Mouse (Mus musculus): ENCODE measurements around the gene Hmga1.

Gene Hmga1

DNA sequence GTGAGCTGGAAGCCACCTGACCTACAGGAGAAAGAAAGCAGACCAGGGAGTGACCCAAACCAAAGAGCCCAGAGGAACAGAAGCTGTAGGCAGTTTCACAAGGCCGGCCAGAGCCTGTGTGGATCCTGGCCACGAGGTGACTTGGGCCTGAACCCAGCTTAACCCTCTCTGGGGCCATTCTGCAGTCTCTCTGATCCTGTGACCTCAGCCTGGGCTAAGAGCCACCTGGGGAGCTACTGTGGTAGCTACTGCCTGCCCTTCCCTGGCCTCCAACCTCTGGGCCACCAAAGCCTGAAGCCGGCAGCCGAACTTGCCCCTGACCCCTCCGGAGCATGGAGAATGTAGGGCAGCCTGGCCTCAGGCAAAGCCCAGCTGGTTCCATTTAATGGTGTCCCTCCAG, 27.5 kb upstream of the Hmga1 start:
- DNase-seq = no peak

DNA sequence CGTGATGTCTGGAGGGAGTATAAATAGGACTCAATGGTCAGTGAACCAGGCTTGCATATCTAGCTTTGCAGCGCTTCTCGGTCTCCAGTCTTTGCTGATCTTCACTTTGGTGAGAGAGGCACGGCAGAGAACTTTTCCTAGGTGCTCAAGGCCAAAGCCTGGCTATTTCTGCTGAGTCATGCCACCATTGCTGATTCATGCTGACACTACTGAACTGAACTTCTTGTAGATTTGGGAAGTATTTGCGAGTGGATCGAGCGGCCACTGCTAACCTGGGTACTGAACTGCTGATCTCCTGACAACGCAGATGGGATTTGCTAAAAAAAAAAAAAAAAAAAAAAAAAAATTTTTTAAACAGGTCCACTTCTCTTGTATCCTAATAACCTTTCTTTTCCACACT, 24.2 kb upstream of the Hmga1 start:
- no peak for DNase-seq

DNA sequence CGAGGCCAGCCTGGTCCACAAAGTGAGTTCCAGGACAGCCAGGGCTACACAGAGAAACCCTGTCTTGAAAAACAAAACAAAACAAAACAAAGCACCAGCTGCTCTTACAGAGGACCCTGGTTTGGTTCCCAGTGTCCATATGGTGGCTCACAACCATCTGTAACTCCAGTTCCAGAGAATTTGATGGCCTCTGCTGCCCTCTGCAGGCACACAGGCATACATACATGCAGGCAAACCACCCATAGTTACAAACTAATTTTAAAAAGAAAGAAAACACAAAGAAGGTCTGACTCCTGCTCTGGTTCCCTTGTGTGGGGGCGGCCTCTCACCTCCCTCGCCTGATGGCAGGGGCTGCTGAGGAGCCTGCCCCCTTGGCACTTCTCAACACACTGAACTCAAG, 22.9 kb upstream of the Hmga1 start:
- DNase-seq = no peak

DNA sequence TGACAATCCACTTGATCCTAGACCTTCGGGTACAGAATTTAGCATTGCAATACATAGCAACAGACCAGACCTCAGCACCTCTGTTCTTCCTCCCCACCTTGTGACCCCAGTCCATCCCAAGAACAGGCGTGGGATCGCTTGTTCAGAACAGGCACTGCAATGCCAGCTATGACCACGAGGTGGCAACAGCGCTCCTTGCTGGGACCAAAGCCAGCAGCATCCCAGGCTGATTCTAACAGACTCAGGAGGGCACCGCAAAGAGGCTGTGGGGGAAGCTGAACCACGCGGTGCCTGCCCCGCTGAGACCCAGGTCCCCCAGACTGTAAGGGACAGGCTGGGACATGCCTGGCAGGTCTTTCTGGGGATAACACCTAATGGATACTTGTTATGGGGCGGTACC, 21.6 kb upstream of the Hmga1 start:
- DNase-seq = peak; percentile 89 to 94

DNA sequence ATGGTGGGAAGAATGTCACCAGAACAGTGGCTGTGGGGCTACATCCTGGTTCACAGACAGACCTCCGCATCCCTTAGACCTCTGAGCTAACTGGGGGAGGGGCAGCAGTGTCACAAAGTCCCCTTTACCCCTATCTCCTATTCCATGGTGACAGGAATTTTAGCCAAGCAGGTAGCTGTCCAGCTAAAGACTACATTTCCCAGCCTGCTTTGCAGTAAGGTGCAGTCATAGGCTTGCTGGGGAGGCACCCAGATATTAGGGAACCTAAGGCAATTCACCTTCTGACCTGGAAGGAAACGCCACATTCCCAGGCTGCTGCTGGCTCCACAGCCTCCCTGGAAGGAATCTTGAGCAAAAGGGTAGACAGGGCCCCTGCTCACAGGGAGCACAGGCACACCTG, 15.0 kb upstream of the Hmga1 start:
- DNase-seq = no peak

DNA sequence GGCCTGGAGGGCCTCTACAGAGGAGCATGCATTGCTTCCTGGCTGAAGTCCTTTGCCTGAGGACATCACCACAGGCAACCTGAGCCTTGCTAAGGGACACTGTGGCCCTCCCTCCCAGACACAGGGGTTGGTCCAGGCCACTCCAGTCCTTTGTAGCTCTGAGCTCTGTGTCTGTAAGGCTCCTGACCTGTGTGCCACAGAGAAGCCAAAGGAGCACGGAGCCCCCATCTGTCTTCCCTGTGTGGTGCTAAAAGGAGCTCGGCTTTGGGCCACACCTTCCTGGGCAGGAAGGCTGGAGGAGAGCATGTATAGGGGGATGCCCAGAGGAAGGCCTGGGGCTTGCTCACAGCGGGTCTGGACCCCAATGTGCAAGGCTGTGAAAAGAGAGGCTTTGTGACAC, 14.3 kb upstream of the Hmga1 start:
- DNase-seq = no peak

DNA sequence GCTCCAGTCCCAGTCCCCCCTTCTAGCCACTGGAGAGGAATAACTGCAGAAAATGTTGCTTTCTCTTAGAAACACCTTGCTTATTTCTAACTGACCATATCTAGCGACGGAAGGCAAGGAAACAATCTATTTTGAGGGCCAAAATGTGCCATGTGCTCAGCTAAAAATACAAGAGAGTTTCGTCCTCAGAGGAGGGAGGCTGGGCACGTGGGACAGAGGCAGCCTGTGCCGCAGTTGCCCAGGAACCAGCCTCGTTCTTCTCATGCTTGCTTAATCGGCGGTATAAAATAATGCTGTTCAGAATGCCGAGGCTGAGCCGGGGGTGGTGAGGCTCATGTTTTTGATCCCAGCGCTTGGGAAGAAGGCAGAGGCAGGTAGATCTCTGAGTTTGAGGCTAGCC, 11.7 kb upstream of the Hmga1 start:
- no peak for DNase-seq

DNA sequence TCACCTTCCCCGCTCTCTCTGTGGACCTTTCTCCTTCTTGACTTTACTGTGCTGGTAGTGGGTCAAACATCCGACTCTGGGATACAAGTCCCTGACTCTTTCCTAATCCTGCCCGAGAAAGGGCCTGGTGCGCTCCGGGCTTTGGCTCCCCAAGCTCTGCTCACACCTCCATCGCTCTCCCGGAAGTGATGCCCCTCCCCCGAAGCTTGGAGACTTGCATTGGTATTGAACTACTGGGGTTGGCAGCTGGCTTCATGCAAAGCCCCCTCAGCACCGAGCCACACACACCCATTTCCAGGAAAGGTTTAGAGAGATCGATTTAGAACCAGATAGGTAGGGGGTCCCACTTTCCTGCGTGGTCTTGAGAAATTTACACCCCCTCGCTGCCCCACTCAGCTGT, 10.3 kb upstream of the Hmga1 start:
- no peak for DNase-seq

DNA sequence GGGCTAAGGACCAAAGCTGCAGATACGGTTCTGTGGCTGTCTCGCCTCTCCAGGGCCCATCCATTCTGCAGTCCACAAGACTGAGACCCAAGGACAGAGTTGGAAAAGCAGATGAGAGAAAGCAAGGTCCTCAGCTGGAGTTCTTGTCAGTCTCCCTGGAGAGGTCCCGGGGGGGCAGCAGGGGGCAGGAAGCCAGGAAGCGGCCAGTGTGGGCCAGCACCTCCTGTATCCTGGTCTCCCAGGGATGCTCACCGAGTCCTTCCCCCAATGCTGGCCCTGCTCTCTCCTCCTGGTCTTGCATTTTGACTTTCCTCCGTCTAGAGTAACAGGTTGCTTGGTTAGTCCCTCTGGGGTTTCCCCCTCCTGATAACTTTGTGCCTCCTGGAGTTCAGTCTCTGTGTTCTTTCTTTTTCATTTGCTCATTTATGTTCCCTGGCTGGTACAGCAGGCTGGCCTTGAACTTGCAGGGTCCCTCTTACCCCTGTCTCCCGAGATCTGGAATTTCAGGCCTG, 9.7 kb upstream of the Hmga1 start:
- DNase-seq = no peak

DNA sequence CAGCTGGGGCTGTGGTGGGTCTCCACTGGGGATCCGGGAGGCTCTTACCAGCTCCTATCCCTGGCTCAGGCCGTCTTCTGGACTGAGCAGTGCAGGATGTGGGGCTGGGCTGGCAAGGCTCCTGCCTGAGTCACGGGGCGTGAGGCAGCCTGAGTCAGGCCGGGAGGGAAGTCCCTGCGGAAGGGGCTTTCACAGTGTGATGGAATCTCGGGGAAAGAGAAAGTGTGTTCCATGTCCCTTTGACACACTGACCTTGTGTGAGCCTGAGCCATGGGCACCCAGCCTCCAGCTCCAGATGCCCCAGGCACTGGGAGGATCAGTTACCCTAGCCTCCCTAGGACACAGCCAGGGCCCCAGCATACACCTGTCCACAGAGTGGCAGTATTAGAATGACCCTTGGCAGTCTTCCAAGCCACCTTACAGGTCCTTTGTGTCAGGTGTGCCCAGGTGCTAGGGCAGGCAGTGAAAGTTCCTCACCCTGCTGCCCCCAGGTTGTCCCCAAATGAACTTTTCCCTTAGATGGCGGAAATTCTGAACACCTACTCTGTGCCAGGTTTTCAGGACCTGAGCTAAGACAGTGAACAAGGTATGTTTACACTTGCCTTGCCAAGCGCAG, 8.9 kb upstream of the Hmga1 start:
- no peak for DNase-seq

DNA sequence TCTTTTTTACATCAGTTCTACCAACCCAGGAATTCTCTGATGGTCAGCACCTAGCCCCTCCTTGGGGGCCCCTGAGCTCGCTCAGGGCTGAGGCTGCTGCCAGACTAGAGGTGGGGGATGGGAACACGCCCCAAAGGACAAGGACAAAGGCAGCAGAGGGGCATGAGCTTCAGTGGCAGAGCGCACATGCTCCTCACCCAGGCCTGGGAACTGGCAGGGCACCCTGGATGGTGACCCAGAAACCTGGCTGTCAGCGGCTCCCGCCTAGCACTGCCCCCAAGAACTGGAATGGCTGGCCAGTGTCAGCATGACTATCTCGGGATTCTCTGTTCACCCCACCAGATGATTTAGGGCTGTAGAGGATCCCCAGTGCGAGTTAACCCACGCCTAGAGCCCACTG, 7.1 kb upstream of the Hmga1 start:
- no peak for DNase-seq

DNA sequence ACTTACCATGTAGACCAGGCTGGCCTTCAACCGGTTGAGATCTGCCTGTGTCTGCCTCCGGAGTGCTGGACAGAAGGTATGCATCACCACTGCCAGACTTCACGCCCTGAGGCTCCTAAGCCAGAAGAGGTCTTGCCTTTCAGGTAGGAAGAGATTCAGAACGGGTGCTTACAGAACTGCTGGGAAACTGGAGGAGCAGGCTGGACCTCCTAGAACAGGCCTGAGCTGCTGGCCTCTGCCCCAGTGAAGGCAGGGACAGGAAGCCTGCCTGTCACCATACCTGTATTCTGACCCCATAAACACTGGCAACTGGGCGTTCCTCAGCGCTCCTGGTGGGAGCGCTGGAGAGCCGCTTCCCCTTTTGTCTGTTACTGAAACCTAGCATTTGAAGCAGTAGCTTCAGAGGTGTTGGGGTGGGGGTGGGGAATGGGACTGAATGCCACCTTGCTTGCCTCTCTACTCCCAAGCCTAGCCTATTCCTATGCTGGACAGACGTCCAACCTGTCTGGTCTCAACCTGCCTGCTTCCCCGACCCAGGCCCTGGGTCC, 4.8 kb upstream of the Hmga1 start:
- DNase-seq = no peak

DNA sequence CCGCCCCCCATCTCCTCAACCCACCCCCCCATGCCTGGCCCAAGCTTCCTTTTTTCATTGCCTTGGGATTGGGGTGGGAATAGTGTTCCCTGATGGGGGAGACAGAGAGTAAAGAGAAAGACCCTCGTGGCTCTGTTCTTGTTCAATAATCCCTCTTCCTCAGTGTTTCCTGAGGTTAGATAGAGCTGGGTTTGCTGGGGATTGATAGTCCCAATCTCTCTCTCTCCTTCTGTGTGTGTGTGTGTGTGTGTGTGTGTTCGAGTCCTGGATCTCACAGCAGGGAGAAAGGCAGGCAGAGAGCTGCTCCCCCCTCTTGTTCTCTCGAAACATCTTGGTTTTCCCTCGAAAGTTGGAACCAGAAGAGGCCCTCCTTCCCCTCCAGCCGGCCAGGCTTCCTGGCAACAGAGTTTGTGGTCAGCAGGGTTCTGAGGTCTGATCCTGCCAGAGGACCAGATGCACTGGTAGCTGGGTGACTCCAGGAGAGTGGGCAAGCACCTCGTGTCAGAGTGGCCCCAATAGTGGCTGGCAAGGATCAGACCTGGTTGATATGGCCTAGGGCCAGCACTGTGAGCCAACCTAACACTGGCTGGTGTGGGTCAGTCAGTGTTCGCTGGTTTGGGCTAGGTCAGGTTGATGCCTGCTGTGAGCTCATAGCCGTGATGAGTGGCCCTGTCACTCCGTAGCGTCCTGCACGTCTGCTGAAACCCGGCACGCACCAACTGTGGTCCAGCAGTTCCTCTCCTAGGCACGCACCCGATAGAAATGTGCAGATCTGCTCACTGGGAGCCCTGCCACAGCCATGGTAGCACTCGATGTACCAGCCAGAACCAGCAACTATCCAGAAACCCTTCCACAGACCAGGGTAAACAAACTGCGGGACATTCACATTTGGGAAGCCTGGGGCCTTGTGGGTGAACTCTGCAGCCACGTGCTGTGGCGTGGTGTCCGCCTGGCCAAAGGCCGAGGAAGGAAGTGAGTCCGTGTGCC, 3.8 kb upstream of the Hmga1 start:
- DNase-seq = peak; percentile 47 to 49

DNA sequence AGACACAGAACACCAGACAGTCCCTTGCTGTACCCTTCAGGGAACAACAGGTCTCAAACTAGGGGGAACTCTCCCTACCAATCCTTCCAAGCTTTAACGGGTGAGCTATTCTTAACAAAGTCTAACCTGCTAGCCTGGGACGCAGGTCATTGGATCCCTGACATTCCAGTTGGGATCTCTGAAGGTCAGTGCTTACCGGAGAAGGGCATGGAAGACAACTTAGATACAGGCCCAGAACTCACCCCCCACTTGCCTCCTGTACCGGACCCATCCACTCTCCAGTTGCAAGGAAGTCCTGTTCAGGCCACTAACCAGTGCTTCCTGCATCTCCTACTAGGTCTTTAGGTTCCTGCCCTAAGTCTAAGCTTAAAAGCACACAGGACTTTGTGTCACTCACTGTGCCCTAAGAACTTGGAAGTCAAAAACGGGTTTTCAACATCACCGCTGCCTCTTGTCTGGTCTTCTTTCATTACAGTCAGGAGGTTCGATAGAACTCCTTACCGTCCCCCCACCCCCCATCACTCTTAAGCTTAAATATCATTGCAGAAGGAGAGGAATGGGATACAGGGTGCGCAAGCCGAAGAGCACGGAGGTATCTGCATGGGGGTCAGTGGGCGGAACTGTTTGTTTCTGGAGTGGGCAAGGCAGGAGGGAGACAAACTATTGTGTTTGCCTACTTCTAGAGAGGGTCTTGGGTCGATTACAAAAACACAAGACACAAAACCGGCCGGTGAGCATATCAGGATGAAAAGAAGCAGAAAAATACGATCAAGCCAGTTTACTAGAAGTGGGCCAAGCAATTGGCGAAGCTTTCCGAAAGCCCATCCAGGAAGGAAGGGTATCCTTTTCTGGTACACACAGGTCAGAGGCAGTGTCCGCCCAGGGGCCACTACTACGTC, 2.0 kb upstream of the Hmga1 start:
- DNase-seq = no peak

DNA sequence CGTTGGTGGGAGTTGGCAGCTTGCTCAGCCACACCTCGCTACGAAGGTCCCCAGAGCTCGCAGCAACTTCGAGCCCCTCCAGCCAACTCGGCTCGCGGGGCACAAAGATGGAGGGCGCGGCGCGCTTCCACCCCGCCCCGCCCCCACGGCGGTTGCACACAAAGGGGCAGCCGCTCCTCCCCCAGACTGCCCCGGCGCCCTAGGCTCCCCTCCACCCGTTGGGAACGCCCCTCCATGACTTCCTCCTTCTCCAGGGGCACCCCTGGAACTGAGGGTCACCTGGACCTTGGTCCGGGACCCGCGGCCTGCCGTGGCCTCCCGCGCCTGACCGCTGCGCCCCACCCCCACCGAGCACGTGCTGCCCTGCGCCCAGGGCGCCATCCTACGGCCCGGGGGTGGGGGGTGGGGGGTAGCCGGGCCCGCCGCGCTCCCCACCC, 1.2 kb upstream of the Hmga1 start:
- DNase-seq = no peak

DNA sequence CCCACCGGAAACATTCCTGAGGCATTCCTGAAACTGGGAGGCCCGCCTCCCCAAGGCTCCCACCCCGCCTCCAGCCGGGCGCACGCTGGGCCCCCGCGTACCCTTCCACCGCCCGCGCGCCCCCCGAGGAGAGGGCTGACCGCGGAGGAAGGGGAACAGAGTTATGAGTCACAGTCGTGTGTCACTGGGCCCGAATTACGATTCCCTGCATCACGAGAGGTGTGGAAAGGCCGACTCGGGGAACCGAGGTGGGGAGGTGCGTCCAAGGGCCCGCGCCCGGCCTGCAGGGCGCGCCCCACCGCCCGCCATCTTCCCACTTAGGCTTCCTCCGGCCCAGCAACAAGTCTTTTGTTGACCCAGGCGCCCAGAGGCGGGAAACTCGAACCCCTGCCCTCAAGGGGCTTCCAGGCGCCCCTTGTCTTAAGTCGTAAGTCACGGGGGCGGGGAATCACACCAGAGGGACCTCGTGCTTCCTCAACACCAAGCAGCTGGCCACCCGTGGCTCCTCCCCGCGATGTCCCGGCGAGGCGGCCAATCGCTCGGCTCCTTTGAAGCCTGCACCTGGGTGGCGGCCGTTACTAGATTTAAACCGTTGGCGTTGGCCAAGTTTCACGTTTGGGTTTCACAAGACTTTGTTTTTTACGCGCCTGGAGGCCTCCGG, 655 bp upstream of the Hmga1 start:
- peak in 1 of 2 experiments; percentile 45 for DNase-seq

DNA sequence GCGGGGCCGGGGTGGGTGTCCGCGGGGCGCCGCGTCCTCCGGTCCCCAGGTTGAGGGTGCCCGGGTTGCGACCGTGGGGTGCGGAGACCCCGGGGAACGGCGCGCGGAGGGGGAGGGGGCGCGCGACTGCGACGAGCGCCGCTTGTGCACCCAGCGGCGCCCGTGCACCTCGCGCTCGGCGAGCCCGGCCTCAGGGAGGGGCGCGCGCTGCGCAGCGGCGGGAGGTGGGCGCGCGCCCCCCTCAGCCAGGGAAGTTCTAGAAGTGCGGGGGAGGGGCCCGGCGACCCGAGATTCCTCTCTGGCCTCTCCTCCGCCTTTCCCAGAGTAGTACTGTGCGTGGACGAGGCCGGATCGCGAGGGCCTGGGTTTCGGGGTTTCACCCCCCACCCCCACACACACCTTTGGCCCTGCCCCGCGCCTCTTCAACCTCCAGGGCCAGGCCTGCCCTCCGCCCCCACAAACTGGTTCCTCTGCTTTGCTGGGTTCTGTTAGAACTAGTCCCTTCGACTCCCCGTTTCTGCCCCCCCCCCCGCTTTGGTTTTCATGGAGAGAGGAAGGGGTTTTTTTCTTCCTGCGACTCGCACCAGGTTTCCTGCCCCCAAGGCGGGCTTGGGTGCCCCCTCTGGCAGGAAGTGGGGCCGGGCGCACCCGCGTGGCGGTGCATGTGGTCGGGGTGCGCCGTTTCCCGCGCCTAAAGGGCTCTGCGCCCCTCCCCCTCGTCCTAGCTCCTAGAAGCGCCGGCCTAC, 1.1 kb downstream of the Hmga1 start:
- peak; percentile 49 to 66 for DNase-seq

DNA sequence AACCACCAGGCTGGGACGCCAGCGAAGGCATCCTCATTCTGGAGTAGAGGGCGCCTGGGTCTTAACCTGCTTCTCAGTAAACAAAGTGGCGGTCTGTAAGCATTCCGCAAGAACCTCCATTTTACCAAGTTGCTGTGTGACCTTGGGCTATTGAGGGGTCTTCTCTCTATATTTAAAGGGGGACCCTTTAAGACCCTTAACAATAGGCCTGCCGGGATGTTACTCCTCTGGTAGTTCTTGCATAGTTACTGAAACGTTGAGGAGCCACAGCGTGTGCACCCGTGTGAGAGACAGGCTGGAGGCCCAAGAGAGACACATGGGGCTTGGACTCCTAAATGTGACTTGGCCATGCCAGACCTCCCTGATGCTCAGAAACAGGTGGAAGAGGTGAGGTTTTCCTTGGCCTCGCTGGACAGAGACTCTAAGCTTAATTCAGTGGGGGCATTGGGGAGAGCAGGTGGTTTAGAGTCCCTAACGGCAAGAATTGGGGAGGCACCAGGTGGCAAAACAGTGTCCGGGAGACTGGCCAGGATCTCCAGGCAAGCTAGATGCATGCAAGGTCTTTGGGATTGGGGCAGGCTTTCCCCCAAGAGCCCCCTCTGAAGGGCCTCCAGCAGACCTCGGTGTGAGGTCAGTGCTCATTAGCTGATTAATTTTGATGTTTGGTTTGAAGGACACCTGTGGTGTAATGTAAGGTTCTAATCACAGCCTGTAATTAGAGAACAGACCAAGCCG, 1.8 kb downstream of the Hmga1 start:
- DNase-seq = peak; percentile 72 to 79

DNA sequence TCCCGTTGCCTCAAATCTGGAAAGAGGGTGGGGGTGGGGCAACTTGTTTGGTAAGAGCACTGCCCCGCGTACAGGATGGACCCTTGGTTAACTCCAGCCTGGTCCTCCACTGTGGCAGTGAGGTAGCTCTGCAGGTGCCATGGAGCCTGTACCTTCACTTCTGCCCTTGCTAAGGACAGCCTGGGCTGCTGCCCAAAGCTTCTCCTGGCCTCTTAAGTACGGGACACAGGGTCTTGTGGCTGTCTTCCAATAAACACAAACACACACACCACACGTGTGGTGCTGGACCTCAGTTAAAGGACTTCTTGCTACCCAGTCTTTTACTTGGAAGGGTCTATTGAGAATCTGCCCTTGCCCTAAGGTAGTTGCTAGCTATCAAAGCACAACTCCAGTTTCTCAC, 2.5 kb downstream of the Hmga1 start:
- DNase-seq = no peak

DNA sequence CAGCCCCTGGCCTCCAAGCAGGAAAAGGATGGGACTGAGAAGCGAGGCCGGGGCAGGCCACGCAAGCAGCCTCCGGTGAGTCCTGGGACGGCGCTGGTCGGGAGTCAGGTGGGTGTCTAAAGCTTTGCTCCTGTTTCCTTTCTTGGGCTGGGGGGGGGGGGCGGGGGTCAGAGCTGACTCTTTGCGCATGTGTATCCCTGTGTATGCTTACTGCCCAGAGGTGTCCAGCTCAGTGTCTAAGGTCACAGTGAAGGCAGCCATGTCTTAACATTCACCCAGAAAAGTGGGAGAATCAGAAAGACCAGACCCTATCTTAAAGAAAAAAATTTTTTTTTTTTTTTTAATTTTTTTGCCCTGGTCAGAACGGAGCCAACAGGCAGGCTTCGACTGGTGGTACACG, 3.3 kb downstream of the Hmga1 start:
- no peak for DNase-seq
